Mouse (Mus musculus): ENCODE results near the gene 6330409D20Rik. TPM values are rescaled to one million over a fixed set of nuclear protein-coding genes. Genes with fewer than 3 reads are reported as not detected.

6330409D20Rik gene
- polyA plus RNA-seq, 1 experiment from 2014 or later, result not detected

DNA sequence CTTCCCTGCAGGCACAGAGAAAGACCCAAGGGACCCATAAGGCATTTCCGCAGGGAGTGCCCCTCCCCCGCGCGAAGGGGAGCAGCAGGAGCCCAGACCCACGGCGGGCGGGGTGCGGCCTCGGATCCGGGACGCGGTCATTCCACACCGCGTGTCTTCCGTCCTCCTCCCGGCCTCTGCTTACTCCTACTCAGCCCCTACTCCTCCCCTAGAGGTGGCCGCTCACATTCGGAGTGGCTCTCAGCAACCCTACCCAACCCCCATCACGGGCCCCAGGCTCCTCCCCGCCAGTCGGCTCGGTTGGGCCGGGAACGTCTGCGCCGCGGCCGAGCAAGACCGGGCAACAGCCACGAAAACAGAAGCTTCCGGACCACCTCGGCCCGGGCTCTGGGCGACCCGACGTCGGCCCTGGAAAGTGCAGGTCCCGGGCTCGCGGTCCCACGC, 28.7 kb downstream of the 6330409D20Rik start:
- Histone ChIP-seq H3K4me3 (ENCODE audit: low read length) (peak overlapping the region; percentile 88), H3K9ac (ENCODE audit: low read depth, low read length) (peak overlapping the region; percentile 85), H3K4me1 (ENCODE audit: control insufficient read depth, insufficient read depth, low read length) (peaks cover 25% of the 10 kb centered on the region), H3K27me3 (replicated peaks; ENCODE audit: control insufficient read depth, insufficient read depth, low read length) (no peaks in the 10 kb centered on the region), H3K27ac (ENCODE audit: low read length) (peak overlapping the region; percentile 96), H3K4me2 (ENCODE audit: low read depth, low read length) (peak overlapping the region; percentile 77), H3K36me3 (ENCODE audit: control insufficient read depth, insufficient read depth, low read length) (peaks cover 10% of the 10 kb centered on the region), H3K9me3 (ENCODE audit: control insufficient read depth, low read length) (no peaks in the 10 kb centered on the region)
- ATAC-seq, result peak; percentile 67
- whole genome bisulfite sequencing, result 0% methylated on average over 41 of the region's 41 CpGs

DNA sequence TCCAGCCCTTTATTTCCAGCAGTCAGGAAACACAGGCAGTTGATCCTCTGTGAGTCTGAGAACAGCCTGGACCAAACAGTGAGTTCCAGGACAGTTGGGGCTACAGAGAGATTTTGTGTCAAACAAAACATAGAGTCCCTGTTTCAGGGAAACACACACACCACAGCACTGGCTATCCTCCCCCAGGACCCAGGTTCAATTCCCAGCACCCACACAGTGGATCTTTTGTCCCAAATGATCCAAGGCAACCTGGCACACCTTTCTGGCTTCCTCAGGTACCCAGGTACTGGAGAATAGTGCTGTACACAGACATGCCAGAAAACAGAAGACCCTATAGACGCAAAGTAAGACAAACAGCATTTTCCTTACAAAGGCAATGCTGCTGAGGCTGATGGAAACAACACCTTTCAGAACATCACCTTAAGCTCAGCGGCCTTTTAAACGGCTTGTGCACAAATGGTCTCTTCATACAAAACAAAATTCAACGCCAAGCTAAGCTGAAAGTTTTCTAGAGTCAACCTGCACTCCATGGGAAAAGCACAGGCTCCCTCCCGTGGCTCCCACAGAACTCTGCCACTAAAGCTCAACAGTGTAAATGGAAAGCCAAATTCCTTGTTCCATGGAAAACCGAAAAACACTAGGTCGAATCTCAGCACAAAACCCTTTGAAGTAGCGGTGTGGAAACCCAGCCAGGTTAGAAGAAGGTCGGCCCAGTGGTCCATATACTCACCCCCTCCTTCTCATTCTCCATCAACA, 29.3 kb downstream of the 6330409D20Rik start:
- WGBS, result 25% methylated on average over 9 of the region's 9 CpGs
- Histone ChIP-seq H3K4me1 (ENCODE audit: control insufficient read depth, insufficient read depth, low read length) (peaks cover 25% of the 10 kb centered on the region), H3K27me3 (replicated peaks; ENCODE audit: control insufficient read depth, insufficient read depth, low read length) (no peaks in the 10 kb centered on the region), H3K4me3 (ENCODE audit: low read length) (peak overlapping the region; percentile 88), H3K9me3 (ENCODE audit: control insufficient read depth, low read length) (no peaks in the 10 kb centered on the region), H3K9ac (ENCODE audit: low read depth, low read length) (peak overlapping the region; percentile 85), H3K36me3 (ENCODE audit: control insufficient read depth, insufficient read depth, low read length) (peaks cover 15% of the 10 kb centered on the region), H3K27ac (ENCODE audit: low read length) (peak overlapping the region; percentile 96), H3K4me2 (ENCODE audit: low read depth, low read length) (peak overlapping the region; percentile 77)
- ATAC-seq, result no peak

DNA sequence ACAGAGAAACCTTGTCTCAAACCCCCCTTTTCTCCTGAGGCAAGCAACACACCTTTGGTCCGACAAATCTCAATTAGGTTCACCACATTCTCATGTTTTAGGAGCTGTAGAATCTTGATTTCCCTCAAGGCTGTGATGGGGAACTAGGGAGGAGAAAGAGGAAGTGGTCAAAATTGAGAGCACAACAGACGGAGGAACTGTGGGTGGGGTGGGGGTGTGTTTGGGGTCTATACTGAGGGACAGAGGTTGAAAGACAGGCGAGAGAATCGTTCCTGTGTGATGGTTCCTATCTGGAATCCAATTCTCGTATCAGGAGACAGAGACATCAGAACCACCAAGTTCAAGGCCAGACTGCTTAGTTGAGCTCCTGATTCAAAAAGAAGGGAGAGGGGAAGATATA, 30.4 kb downstream of the 6330409D20Rik start:
- no peak overlapping the region for H3K9ac ChIP-seq (ENCODE audit: low read depth, low read length)
- no peak for ATAC-seq
- no peaks in the 10 kb centered on the region for H3K9me3 ChIP-seq (ENCODE audit: control insufficient read depth, low read length)
- 81% methylated on average over 5 of the region's 5 CpGs for WGBS
- H3K27ac ChIP-seq (ENCODE audit: low read length), result no peak overlapping the region
- peaks cover 25% of the 10 kb centered on the region for H3K4me1 ChIP-seq (ENCODE audit: control insufficient read depth, insufficient read depth, low read length)
- no peak overlapping the region for H3K4me2 ChIP-seq (ENCODE audit: low read depth, low read length)
- H3K4me3 ChIP-seq (ENCODE audit: low read length), result no peak overlapping the region
- no peaks in the 10 kb centered on the region for H3K27me3 ChIP-seq (replicated peaks; ENCODE audit: control insufficient read depth, insufficient read depth, low read length)
- peaks cover 24% of the 10 kb centered on the region for H3K36me3 ChIP-seq (ENCODE audit: control insufficient read depth, insufficient read depth, low read length)

GRCm38 (mm10) chr2:32709521-32710137, 31.2 kb downstream of the 6330409D20Rik start:
- Histone ChIP-seq H3K36me3 (ENCODE audit: control insufficient read depth, insufficient read depth, low read length) (peaks cover 24% of the 10 kb centered on the region), H3K27me3 (replicated peaks; ENCODE audit: control insufficient read depth, insufficient read depth, low read length) (no peaks in the 10 kb centered on the region), H3K9me3 (ENCODE audit: control insufficient read depth, low read length) (no peaks in the 10 kb centered on the region), H3K4me2 (ENCODE audit: low read depth, low read length) (no peak overlapping the region), H3K27ac (ENCODE audit: low read length) (no peak overlapping the region), H3K4me1 (ENCODE audit: control insufficient read depth, insufficient read depth, low read length) (peaks cover 19% of the 10 kb centered on the region), H3K4me3 (ENCODE audit: low read length) (no peak overlapping the region), H3K9ac (ENCODE audit: low read depth, low read length) (no peak overlapping the region)
- WGBS, result 91% methylated on average over 20 of the region's 20 CpGs
- ATAC-seq, result no peak

- H3K36me3 ChIP-seq (ENCODE audit: control insufficient read depth, insufficient read depth, low read length), result peaks cover 28% of the 10 kb centered on the region
- ATAC-seq, result no peak
- H3K9me3 ChIP-seq (ENCODE audit: control insufficient read depth, low read length), result no peaks in the 10 kb centered on the region
- H3K4me2 ChIP-seq (ENCODE audit: low read depth, low read length), result no peak overlapping the region
- H3K27me3 ChIP-seq (replicated peaks; ENCODE audit: control insufficient read depth, insufficient read depth, low read length), result no peaks in the 10 kb centered on the region
- no peak overlapping the region for H3K4me3 ChIP-seq (ENCODE audit: low read length)
- H3K9ac ChIP-seq (ENCODE audit: low read depth, low read length), result no peak overlapping the region
- 39% methylated on average over 3 of the region's 3 CpGs for WGBS
- peaks cover 16% of the 10 kb centered on the region for H3K4me1 ChIP-seq (ENCODE audit: control insufficient read depth, insufficient read depth, low read length)
- no peak overlapping the region for H3K27ac ChIP-seq (ENCODE audit: low read length)
Observed at GRCm38 (mm10) chr2:32708643-32709042, 32.2 kb downstream of the 6330409D20Rik start.

DNA sequence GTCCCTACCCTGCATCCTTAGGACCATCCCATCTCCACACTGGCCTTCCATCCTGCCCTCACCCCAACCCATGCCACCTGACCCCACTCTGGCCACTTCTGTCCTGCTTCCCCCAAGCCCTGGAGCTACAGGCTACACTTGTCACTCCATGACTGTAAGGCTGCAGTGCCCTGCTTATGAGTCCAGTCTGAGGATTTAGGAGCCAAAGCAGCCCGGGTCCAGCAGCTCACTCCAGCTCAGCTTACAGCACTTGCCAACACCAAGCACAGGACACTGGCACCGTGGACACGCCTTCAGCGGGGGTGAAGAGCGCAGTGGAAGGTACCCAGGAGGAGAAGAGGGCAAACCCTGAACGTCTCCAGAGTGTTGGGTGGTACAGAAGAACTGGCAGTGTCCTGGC, 33.8 kb downstream of the 6330409D20Rik start:
- H3K4me3 ChIP-seq (ENCODE audit: low read length), result no peak overlapping the region
- no peaks in the 10 kb centered on the region for H3K27me3 ChIP-seq (replicated peaks; ENCODE audit: control insufficient read depth, insufficient read depth, low read length)
- ATAC-seq, result no peak
- H3K9ac ChIP-seq (ENCODE audit: low read depth, low read length), result no peak overlapping the region
- H3K9me3 ChIP-seq (ENCODE audit: control insufficient read depth, low read length), result no peaks in the 10 kb centered on the region
- H3K4me2 ChIP-seq (ENCODE audit: low read depth, low read length), result no peak overlapping the region
- no peak overlapping the region for H3K27ac ChIP-seq (ENCODE audit: low read length)
- 92% methylated on average over 6 of the region's 6 CpGs for WGBS
- peaks cover 18% of the 10 kb centered on the region for H3K4me1 ChIP-seq (ENCODE audit: control insufficient read depth, insufficient read depth, low read length)
- peaks cover 28% of the 10 kb centered on the region for H3K36me3 ChIP-seq (ENCODE audit: control insufficient read depth, insufficient read depth, low read length)

DNA sequence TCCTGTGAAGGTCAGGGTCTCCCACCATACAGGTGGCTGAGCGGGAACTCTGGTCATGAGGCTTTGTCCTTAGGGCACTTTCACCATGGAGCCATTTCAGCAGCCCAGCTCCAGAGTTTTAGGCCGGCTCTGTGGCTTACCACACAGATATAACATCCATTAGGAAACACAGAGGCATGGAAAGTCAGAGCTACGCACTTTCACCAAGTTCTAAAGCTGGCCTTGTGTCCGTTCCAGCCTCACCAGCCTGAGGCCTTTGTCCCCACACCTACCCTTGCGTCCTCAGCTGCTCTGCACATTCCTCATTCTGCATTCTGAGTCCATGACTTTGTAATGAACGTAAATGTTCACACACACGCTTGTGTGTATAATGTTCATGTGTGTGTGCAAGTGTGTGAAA, 35.8 kb downstream of the 6330409D20Rik start:
- no peak overlapping the region for H3K4me2 ChIP-seq (ENCODE audit: low read depth, low read length)
- peaks cover 28% of the 10 kb centered on the region for H3K36me3 ChIP-seq (ENCODE audit: control insufficient read depth, insufficient read depth, low read length)
- 92% methylated on average over 7 of the region's 7 CpGs for WGBS
- H3K27me3 ChIP-seq (replicated peaks; ENCODE audit: control insufficient read depth, insufficient read depth, low read length), result no peaks in the 10 kb centered on the region
- H3K9ac ChIP-seq (ENCODE audit: low read depth, low read length), result no peak overlapping the region
- ATAC-seq, result no peak
- no peak overlapping the region for H3K4me3 ChIP-seq (ENCODE audit: low read length)
- peaks cover 11% of the 10 kb centered on the region for H3K4me1 ChIP-seq (ENCODE audit: control insufficient read depth, insufficient read depth, low read length)
- no peaks in the 10 kb centered on the region for H3K9me3 ChIP-seq (ENCODE audit: control insufficient read depth, low read length)
- no peak overlapping the region; the same call in 1 of the 2 replicates for H3K27ac ChIP-seq (ENCODE audit: low read length)

- peak within 1 kb of the TSS; percentile 60 for H3K27ac ChIP-seq (ENCODE audit: low read length)
- 61% methylated on average over 2 of the region's 2 CpGs for WGBS
- no peak within 1 kb of the TSS for H3K4me2 ChIP-seq (ENCODE audit: low read depth, low read length)
- no peak within 1 kb of the TSS for H3K9ac ChIP-seq (ENCODE audit: low read depth, low read length)
- ATAC-seq, result peak; percentile 50
- H3K4me1 ChIP-seq (ENCODE audit: control insufficient read depth, insufficient read depth, low read length), result peaks cover 11% of the 10 kb centered on the region
- H3K4me3 ChIP-seq (ENCODE audit: low read length), result no peak within 1 kb of the TSS
- peaks cover 20% of the 10 kb centered on the region for H3K36me3 ChIP-seq (ENCODE audit: control insufficient read depth, insufficient read depth, low read length)
- no peaks in the 10 kb centered on the region for H3K9me3 ChIP-seq (ENCODE audit: control insufficient read depth, low read length)
- no peaks in the 10 kb centered on the region for H3K27me3 ChIP-seq (replicated peaks; ENCODE audit: control insufficient read depth, insufficient read depth, low read length)
Observed at GRCm38 (mm10) chr2:32704021-32704421, 36.8 kb downstream of the 6330409D20Rik start, which contains the start of gene Fpgs. Gene Fpgs, minus strand, starts transcription at chr2:32704145.

- peaks cover 20% of the 10 kb centered on the region for H3K36me3 ChIP-seq (ENCODE audit: control insufficient read depth, insufficient read depth, low read length)
- H3K4me2 ChIP-seq (ENCODE audit: low read depth, low read length), result no peak overlapping the region
- no peak overlapping the region for H3K9ac ChIP-seq (ENCODE audit: low read depth, low read length)
- peaks cover 11% of the 10 kb centered on the region for H3K4me1 ChIP-seq (ENCODE audit: control insufficient read depth, insufficient read depth, low read length)
- no peaks in the 10 kb centered on the region for H3K9me3 ChIP-seq (ENCODE audit: control insufficient read depth, low read length)
- peak overlapping the region; percentile 60 for H3K27ac ChIP-seq (ENCODE audit: low read length)
- no peaks in the 10 kb centered on the region for H3K27me3 ChIP-seq (replicated peaks; ENCODE audit: control insufficient read depth, insufficient read depth, low read length)
- no peak overlapping the region for H3K4me3 ChIP-seq (ENCODE audit: low read length)
- 73% methylated on average over 8 of the region's 8 CpGs for WGBS
- ATAC-seq, result peak; percentile 22; the same call in 1 of the 2 replicates
Observed at GRCm38 (mm10) chr2:32703046-32703445, 37.8 kb downstream of the 6330409D20Rik start.
